Mouse (Mus musculus) cortical plate, adult 2 months (tissue): ENCODE measurements around the gene Asap2. TPM values are rescaled to one million over a fixed set of nuclear protein-coding genes. Genes with fewer than 3 reads are reported as not detected.

Experiments used
- H3K27ac ChIP-seq: fragments of 200-500 bp; 2 replicates; pipeline ENCODE4 v1.5.1; 2012; ENCODE audit warnings: low read length, control low read depth, inconsistent platforms; ENCODE audit not compliant: insufficient read depth
- H3K4me1 ChIP-seq: fragments of 200-500 bp; 2 replicates; pipeline ENCODE4 v1.6.1; 2011; ENCODE audit warnings: low read length; ENCODE audit not compliant: control insufficient read depth, insufficient read depth
- H3K4me3 ChIP-seq: fragments of 200-500 bp; 2 replicates; pipeline ENCODE4 v1.5.1; 2011; ENCODE audit warnings: mild to moderate bottlenecking, low read length, control low read depth; ENCODE audit not compliant: insufficient read depth
- CTCF ChIP-seq: fragments of 200-500 bp; IDR thresholded peaks from 2 replicates; pipeline ENCODE4 v1.5.1; 2011; ENCODE audit warnings: mild to moderate bottlenecking, control low read depth, low read length; ENCODE audit not compliant: insufficient read depth; ENCODE audit errors: extremely low read depth
- POLR2A ChIP-seq: fragments of 200-500 bp; IDR thresholded peaks from 2 replicates; pipeline ENCODE4 v1.6.1; 2011; ENCODE audit warnings: mild to moderate bottlenecking, low read length, control low read depth; ENCODE audit not compliant: insufficient read depth; ENCODE audit errors: extremely low read depth
- polyA plus RNA-seq: library from polyadenylated mRNA; depleted of rRNA; stranded (reverse); fragments of >200 nt; gene quantifications from 2 replicates; pipeline ENCODE4 v1.2.3, GENCODE M21; 2012

The Asap2 gene
- polyA plus RNA-seq, 1 experiment: 27.0 TPM

DNA sequence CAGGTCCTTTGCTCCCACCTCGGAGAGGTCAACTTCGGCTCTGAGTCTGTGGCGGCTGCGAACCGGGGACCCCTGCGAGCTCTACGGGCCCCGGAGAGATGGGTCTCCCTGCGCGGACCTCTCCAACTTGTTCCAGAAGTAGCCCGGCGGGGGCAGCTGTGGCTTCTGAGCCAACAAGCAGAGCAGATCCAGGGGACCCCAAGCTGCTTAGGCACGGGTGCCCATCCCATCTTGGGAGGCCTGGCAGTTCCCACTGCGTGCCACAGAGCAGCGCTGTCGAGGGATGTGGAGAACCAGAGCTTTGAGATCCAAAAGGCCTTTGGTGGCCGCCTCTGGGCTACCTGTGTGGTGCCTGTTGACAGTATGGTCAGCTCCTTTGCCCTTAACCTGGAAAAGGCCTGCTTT lies 122.2 kb downstream of the Asap2 start:
- Histone ChIP-seq H3K4me1 (no peaks in the 10 kb centered on the region), H3K27ac (no peak overlapping the region), H3K4me3 (peak overlapping the region; percentile 45)
- no peak for TF ChIP-seq POLR2A
- TF ChIP-seq CTCF: peak; percentile 44; the same call in 1 of the 2 replicates

GRCm38 (mm10) chr12:21119446-21119845 lies 129.2 kb downstream of the Asap2 start:
- TF ChIP-seq POLR2A (no peak), CTCF (no peak)
- H3K4me3 ChIP-seq: no peak overlapping the region
- no peak overlapping the region for H3K27ac ChIP-seq
- no peaks in the 10 kb centered on the region; the same call in 1 of the 2 replicates for H3K4me1 ChIP-seq

- Histone ChIP-seq H3K4me1 (no peaks in the 10 kb centered on the region; the same call in 1 of the 2 replicates), H3K27ac (no peak overlapping the region), H3K4me3 (no peak overlapping the region)
- TF ChIP-seq CTCF (no peak), POLR2A (no peak)
Measured at GRCm38 (mm10) chr12:21122818-21123217, 132.6 kb downstream of the Asap2 start.

DNA sequence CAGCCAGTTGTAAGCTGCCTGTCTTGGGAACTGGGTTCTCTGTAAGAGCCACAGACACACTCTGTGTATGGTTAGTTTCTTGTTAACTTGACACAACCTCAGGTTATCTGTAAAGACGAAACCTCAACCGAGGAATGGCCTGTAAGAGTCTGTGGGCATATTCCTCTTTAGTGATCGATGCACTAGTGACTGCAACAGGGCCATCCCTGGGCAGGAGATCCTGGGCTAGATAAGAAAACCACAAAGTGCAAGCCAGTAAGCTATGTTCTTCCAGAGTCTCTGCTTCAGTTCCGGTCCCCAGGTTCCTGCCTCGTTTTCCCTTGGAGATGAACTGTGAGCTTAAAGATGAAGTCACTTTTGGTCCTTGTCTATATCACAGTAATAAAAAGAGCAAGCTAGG lies 133.4 kb downstream of the Asap2 start:
- no peak for TF ChIP-seq CTCF
- TF ChIP-seq POLR2A: no peak
- Histone ChIP-seq H3K4me3 (no peak overlapping the region), H3K27ac (no peak overlapping the region), H3K4me1 (no peaks in the 10 kb centered on the region; the same call in 1 of the 2 replicates)

GRCm38 (mm10) chr12:21125675-21126470 lies 135.6 kb downstream of the Asap2 start:
- Histone ChIP-seq H3K4me3 (no peak overlapping the region), H3K4me1 (peaks cover 12% of the 10 kb centered on the region), H3K27ac (no peak overlapping the region)
- TF ChIP-seq CTCF: no peak
- no peak for TF ChIP-seq POLR2A

- TF ChIP-seq POLR2A: no peak
- TF ChIP-seq CTCF: no peak
- Histone ChIP-seq H3K4me3 (no peak overlapping the region), H3K4me1 (peaks cover 15% of the 10 kb centered on the region), H3K27ac (no peak overlapping the region)
Measured at GRCm38 (mm10) chr12:21126516-21126915, 136.3 kb downstream of the Asap2 start.

DNA sequence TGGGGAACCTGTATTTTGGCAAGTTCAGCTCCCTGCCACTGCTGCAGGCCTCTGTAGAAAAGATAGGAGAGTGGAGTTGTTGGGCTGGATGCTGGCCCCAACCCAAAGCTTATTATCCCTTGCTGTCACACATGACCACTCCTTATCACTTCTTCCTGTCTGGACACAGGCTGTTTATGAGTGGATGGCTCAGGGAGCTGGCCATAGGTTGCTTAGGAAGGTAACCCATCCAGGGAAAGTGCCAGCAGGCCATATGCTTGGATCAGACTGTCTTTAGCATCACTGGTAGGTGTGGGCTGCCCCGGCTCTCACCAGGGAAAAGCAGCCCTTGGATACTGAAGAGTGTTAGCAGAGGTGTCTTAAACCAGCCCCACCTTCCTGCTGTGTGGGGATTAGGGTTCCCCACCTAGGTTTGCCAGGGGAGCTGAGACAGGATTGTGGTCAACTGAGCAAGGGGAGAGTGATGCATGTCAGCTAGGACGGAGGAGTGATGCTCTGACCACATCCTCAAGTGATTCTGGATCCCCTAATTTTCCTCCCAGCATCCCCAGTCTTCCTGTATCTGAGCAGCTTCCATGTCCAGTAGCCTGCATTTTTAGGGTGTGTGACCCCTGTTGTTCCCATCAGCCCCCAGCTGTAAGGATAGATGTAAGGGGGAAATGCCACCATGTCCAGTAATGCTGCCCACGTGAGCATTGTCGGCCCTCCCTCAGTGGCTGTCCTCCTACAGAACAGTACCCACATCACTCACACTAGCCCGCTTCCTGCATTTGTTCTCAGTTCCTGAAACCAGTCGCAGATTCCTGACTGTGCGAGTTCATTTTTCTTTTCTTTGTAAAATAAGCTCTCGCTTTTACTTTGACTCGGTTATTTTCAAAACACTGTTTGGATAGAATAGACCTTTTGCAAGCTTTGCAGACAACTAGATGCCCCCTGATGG lies 138.9 kb downstream of the Asap2 start:
- TF ChIP-seq POLR2A: no peak
- TF ChIP-seq CTCF: no peak
- Histone ChIP-seq H3K4me3 (no peak overlapping the region), H3K27ac (no peak overlapping the region), H3K4me1 (peaks cover 17% of the 10 kb centered on the region)

DNA sequence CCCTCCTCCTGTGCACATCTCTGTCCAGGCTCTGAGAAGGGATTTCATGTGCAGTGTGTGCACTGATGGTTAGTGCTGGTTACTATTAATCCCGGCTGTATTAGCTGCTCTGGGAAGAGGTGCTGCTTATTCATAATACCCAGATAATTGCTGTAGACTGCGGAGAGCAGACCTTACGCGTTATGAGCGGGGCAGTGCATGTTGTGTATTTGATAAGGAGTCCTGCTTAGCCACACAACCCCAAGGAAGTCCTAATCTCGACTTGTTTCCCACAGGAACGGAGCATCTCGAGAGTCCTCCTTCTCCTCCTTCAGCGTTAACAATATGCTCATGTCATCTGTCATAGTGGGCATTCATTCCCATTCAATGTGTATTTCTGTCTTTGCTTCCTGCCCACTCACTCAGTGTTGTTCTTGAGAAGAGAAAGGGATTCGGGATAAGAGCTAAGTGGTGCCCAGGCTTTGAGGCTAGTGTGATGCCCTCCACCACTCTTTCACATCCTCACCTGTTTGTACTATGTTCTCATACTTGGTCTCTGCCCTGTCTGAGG lies 140.1 kb downstream of the Asap2 start:
- Histone ChIP-seq H3K4me1 (peaks cover 18% of the 10 kb centered on the region), H3K27ac (no peak overlapping the region), H3K4me3 (no peak overlapping the region)
- TF ChIP-seq POLR2A (no peak), CTCF (no peak)

DNA sequence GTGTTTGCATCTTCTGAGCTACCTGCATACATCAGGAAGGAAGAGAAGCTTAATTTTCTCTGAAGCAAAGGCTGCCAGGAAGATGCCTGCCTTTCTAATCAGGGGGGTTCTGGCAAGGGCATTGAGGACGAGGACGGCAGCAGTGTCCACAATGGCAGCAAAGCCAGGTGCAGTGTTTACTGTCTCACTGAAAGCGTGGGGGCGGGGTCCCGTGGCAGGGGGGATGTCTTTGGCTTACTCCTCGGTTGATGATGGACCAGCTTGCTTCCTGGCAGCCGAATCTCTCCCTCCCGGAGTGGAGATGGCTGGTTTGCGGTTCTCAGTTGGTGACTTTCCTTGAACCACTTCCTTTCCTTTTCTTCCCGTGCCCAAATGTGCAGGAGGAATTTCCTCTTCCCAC lies 142.3 kb downstream of the Asap2 start:
- TF ChIP-seq POLR2A (no peak), CTCF (no peak)
- Histone ChIP-seq H3K4me3 (no peak overlapping the region), H3K27ac (peak overlapping the region; percentile 59; the same call in 1 of the 2 replicates), H3K4me1 (peaks cover 30% of the 10 kb centered on the region)
